Mouse (Mus musculus) olfactory bulb, adult 2 months (tissue): ENCODE measurements around the gene Fgfr2. TPM values are rescaled to one million over a fixed set of nuclear protein-coding genes. Genes with fewer than 3 reads are reported as not detected.

Source experiments
- H3K27ac ChIP-seq: fragments of 200-500 bp; 2 replicates; pipeline ENCODE4 v1.5.1; 2012; ENCODE audit warnings: low read depth, low read length; ENCODE audit not compliant: insufficient read depth
- H3K4me1 ChIP-seq: fragments of 200-500 bp; 2 replicates; pipeline ENCODE4 v1.6.1; 2012; ENCODE audit warnings: low read length; ENCODE audit not compliant: control insufficient read depth, insufficient read depth
- H3K4me3 ChIP-seq: fragments of 200-500 bp; 2 replicates; pipeline ENCODE4 v1.5.1; 2012; ENCODE audit warnings: mild to moderate bottlenecking, low read depth, low read length, moderate library complexity; ENCODE audit not compliant: insufficient read depth
- CTCF ChIP-seq: fragments of 200-500 bp; IDR thresholded peaks from 2 replicates; pipeline ENCODE4 v1.5.1; 2012; ENCODE audit warnings: low read depth, mild to moderate bottlenecking, low read length, moderate library complexity; ENCODE audit not compliant: insufficient read depth
- POLR2A ChIP-seq: fragments of 200-500 bp; IDR thresholded peaks from 2 replicates; pipeline ENCODE4 v1.6.1; 2012; ENCODE audit warnings: mild to moderate bottlenecking, low read depth, low read length, moderate library complexity; ENCODE audit not compliant: insufficient read depth
- WGBS: fragments of 180-500 bp; shearing (Covaris S2); methylation state at CpG from one replicate; pipeline ENCODE4 v1.1.7; 2018; 5-methylcytosine and 5-hydroxymethylcytosine counted together
- polyA plus RNA-seq: library from polyadenylated mRNA; stranded (reverse); fragments of >200 nt; gene quantifications from 2 replicates; pipeline ENCODE4 v1.2.4, GENCODE M21; 2012; ENCODE audit warnings: low replicate concordance; ENCODE audit not compliant: missing spikeins, insufficient read depth, insufficient read length

Gene Fgfr2
- polyA plus RNA-seq, 1 experiment: not detected

DNA sequence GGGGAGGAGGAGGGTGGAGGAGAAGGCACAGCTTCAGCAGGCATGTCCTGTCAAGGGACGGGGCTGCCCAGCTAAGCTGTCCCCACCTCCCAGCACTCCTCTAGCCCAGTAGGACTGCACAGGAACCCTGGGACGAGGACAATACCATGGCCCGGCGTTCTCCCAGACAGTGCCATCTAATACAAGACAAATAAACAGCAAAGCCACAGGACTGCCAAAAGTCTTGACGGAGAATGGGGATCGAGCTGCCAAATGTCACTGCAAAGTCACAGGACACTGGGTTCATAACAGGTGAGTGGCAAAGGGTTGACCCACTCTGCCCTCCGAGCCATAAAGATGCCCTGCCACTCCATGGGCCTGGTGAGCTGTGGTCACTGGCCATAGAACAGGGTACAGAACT lies 2874.7 kb downstream of the Fgfr2 start:
- TF ChIP-seq CTCF (no peak), POLR2A (no peak)
- 73% methylated on average over 7 of the region's 7 CpGs for WGBS
- H3K4me3 ChIP-seq: no peak overlapping the region
- H3K4me1 ChIP-seq: peaks cover 56% of the 10 kb centered on the region
- H3K27ac ChIP-seq: no peak overlapping the region

DNA sequence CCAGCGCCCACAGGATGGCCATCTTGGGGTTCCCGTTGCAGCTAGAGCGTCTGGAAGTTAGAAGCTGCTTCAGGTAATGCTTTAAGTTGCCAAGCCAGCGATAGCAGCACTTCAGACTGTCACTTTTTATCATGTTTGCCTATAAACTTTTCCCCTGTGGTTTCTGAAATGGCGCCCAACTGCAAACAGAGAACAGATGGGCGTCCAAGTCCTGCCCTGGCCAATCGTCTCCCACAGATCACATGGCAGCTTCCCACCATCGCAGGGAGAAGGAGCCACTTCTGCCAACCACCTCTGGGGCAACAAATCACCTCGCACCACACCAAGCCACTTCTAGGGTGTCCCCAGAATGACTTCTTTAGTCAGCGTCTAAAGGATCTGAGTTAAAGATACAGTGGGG lies 2875.3 kb downstream of the Fgfr2 start:
- H3K27ac ChIP-seq: no peak overlapping the region
- H3K4me1 ChIP-seq: peaks cover 55% of the 10 kb centered on the region
- H3K4me3 ChIP-seq: no peak overlapping the region
- TF ChIP-seq CTCF (no peak), POLR2A (no peak)
- WGBS: 78% methylated on average over 10 of the region's 10 CpGs

DNA sequence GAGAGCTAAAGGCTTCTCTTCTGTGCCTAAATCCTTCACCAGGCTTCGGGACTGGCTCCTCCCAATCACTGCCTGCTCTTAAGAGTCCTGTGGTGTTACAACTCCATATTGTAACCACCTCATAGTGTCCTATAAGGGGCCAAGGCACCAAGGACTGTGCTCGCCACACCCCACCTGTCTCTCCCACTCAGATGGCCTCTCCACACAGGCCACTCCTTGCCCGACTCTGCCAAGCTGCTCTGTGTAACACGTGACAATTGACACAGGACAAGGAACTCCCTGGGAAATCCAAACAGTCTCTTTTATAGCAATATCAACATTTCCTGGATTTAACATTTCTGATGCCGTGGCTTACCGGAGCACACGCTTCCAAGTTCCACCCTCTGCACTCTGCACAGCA lies 2876.7 kb downstream of the Fgfr2 start:
- no peak overlapping the region for H3K27ac ChIP-seq
- no peak for TF ChIP-seq CTCF
- TF ChIP-seq POLR2A: no peak
- 64% methylated on average over 7 of the region's 7 CpGs for WGBS
- H3K4me1 ChIP-seq: peaks cover 49% of the 10 kb centered on the region
- no peak overlapping the region for H3K4me3 ChIP-seq

DNA sequence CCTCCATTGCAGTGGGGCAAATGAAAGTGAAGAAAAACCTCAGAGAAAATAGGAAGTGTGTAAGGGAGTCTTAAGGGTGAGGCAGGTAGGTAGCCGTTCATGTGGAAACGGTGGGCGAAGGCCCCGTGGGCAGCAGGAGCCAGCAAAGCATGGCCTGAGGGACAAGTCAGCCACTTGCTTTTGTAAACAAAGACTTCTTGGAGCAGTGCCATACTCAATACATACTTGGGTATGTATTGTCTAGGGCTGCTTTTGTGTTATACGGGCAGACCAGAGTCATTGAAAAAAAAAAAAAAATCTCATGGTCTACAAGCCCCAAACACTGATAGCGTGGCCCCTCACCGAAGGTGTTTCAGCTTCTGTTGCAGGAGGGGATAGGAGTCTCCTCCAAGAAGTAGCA lies 2878.6 kb downstream of the Fgfr2 start:
- peaks cover 43% of the 10 kb centered on the region for H3K4me1 ChIP-seq
- peak overlapping the region; percentile 59 for H3K27ac ChIP-seq
- 55% methylated on average over 7 of the region's 7 CpGs for WGBS
- no peak overlapping the region for H3K4me3 ChIP-seq
- no peak for TF ChIP-seq CTCF
- TF ChIP-seq POLR2A: no peak

DNA sequence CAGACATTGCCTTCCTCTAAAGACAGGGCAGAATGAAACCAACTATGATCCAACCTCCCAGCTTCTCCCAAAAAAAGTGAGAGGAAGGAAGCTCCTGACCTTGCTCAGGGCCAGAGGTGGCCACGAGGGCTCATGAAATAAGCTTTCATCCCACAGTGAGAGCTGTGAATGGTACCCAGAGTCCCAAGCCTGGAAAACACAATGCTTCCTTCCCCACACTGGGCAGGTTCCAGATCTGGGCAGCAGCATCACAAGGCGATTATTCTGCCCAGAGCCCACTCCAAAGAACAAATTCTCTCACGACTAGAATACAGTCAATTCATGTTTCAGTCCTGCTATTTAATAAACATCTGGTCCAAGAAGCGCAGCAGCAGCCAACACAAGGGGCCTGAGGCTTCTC lies 2879.3 kb downstream of the Fgfr2 start:
- H3K4me1 ChIP-seq: peaks cover 39% of the 10 kb centered on the region
- no peak for TF ChIP-seq CTCF
- TF ChIP-seq POLR2A: no peak
- no peak overlapping the region for H3K4me3 ChIP-seq
- WGBS: 47% methylated on average over 4 of the region's 4 CpGs
- H3K27ac ChIP-seq: peak overlapping the region; percentile 59

DNA sequence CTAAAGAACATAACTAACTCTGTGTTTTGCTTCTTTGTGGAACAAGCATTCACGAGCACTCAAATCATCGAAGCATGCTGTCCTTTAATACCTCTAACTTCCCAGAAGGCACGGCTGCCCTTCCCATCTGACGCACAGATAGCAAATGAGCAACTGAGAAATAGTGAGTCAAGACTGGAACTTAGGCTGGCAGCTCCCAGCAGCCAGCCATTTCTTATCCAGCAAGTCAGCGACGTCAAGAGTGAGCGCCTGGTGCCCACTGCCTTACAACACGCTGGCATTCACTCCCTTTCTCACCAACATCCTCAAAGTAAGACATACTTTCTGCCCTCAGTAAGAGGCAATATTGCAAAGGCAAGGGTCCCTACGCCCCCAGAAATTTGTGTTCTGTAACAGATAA lies 2883.0 kb downstream of the Fgfr2 start:
- Histone ChIP-seq H3K4me3 (no peak overlapping the region), H3K4me1 (peaks cover 29% of the 10 kb centered on the region), H3K27ac (no peak overlapping the region)
- no peak for TF ChIP-seq POLR2A
- TF ChIP-seq CTCF: no peak
- 79% methylated on average over 9 of the region's 9 CpGs for WGBS

DNA sequence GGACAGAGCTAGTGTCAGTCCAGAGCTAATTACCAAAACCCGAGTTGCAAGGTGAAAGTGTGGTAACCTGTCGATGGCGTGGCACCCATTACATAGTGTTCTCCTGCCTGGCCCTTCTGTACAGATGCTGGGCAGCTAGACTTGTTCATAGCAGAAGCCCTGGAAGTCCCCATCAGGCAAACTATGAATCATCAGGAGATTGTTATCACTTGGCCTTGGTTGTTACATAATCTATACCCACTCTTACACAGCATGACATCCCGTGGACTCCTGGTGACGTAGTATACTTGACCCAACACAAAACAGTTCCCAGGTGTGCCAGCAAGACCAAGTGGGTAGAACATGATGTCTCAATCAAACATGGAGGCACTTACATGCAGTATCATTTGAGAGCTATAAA lies 2885.9 kb downstream of the Fgfr2 start:
- Histone ChIP-seq H3K4me1 (peaks cover 16% of the 10 kb centered on the region), H3K27ac (no peak overlapping the region), H3K4me3 (no peak overlapping the region)
- TF ChIP-seq CTCF (no peak), POLR2A (no peak)
- 72% methylated on average over 5 of the region's 5 CpGs for WGBS

DNA sequence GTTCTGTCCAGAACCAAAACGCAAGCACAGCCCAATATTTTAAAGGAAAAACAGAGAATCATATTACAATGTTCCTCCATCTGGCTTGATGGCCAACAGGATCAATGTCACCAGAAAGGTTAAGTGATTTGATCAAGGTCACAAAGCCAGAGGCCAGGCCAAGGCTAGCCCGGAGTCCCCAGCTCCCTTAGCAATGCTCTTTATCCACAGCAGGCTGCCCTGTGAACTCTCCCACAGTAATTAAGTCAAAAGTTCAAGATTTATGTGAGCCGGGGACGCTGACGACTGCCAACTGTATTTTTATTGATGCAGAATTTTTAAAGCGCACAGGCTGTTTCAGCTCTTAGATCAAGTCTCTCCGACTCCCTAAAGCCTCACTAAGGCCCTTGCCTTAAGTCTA lies 2889.4 kb downstream of the Fgfr2 start:
- no peak for TF ChIP-seq CTCF
- no peak for TF ChIP-seq POLR2A
- WGBS: 49% methylated on average over 7 of the region's 7 CpGs
- peaks cover 12% of the 10 kb centered on the region for H3K4me1 ChIP-seq

DNA sequence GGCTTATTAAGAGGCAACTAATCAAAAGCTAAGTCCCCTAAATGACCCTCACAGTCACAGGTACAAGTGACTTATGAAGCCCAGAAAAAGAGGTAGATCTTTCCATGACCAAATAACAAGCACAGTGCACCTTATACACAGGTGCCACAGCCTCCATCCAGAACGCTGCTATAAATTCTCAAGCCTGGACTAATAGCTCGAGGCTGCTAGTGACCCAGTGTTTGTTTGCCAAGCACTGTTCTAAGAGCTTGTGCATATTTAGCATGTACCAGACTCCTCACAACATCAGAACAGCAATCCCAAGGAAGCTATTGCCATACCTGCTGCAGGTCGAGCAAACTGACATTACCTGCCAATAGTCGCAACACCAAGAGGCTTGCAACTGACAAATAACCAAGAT lies 2893.1 kb downstream of the Fgfr2 start:
- H3K4me3 ChIP-seq: no peak overlapping the region
- TF ChIP-seq CTCF: no peak
- no peak for TF ChIP-seq POLR2A
- H3K27ac ChIP-seq: no peak overlapping the region
- WGBS: 87% methylated on average over 4 of the region's 4 CpGs
- peaks cover 11% of the 10 kb centered on the region; the same call in 1 of the 2 replicates for H3K4me1 ChIP-seq

More for the DNA sequence above, 2889.4 kb downstream of the Fgfr2 start:
- H3K4me3 ChIP-seq: no peak overlapping the region
- no peak overlapping the region for H3K27ac ChIP-seq

DNA sequence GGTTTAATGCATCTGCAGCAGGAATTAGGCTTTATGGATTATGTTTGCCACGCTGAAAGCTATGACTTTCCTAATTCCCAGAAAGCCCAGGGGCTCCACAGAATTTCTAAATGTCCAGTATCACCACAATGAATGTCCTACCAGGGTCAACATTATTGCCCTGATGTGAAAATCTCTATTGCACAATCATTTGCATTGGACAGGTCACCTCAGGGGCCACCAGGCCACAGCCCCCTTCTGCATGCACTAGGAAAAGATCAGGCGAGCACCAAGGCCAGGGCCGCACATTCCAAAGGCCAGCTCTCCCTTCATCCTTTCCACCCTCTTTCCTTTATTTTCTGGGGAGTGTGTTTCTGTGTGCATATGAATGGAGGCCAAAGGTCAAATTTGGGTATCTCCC lies 2897.9 kb downstream of the Fgfr2 start:
- WGBS: 92% methylated on average over 3 of the region's 3 CpGs
- TF ChIP-seq CTCF: no peak
- Histone ChIP-seq H3K4me3 (no peak overlapping the region), H3K4me1 (peaks cover 23% of the 10 kb centered on the region), H3K27ac (no peak overlapping the region)
